ENCODE assay signal across 29 mouse cellular contexts in the genomic region with DNA sequence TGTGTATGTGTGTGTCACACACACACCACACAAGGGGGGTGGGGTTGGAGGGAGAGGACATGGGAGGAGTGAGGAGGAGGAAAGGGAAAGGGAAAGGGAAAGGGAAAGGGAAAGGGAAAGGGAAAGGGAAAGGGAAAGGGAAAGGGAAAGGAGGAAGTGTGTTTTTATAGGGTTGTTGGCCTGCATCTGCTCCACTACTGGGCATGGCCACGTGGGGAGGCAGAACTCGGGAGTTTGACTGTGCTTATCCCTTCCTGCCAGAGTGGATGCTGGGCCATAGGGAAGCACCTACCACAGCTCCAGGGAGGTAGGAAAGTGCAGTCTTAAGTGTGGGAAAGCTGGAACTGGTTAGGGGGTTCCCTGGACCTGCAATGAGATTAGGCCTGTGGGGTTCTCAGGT.
DNase-seq lines count a peak whose midpoint lies in the region; ATAC-seq and TF ChIP-seq lines count a peak whose summit lies in the region.
"Had no signal": no experiment of that assay in that cellular context is flagged by ENCODE, and none has a peak within 500 bp of the region (broad histone marks: within the 10 kb centered on the region; RNA-seq: fewer than 3 reads in every experiment).

No protein-coding gene starts in this region.

- TF ChIP-seq EP300 in ES-Bruce4 (IDR thresholded peaks at IDR 0.05; ENCODE audit: insufficient read depth, low read depth, low read length): no peak

- H3K4me2 ChIP-seq in heart, embryonic 12.5 days: no peak overlapping the region
- H3K4me2 ChIP-seq: embryonic facial prominence, embryonic 13.5 days; embryonic facial prominence, embryonic 15.5 days; forebrain, embryonic 12.5 days had no signal

- H3K4me1 ChIP-seq in ES-Bruce4 (ENCODE audit: control insufficient read depth, insufficient read depth, low read length): peaks cover 11% of the 10 kb centered on the region
- no peaks in the 10 kb centered on the region for H3K4me1 ChIP-seq in heart, embryonic 12.5 days (replicated peaks)

- no peak for TF ChIP-seq CTCF in ES-Bruce4 (IDR thresholded peaks at IDR 0.05; ENCODE audit: low read depth, low read length)

- no peak overlapping the region for H3K9ac ChIP-seq in ES-Bruce4 (ENCODE audit: low read depth, poor library complexity, severe bottlenecking)
- no peak overlapping the region for H3K9ac ChIP-seq in heart, embryonic 12.5 days
- H3K9ac ChIP-seq: embryonic facial prominence, embryonic 13.5 days; embryonic facial prominence, embryonic 15.5 days; forebrain, embryonic 12.5 days had no signal

- no peak for TF ChIP-seq POLR2A in ES-Bruce4 (IDR thresholded peaks at IDR 0.05; ENCODE audit: insufficient read depth, low read length)

- no peak overlapping the region for H3K4me3 ChIP-seq in ES-Bruce4 (ENCODE audit: low read depth, low read length)
- no peak overlapping the region for H3K4me3 ChIP-seq in heart, embryonic 12.5 days
- H3K4me3 ChIP-seq: embryonic facial prominence, embryonic 13.5 days; embryonic facial prominence, embryonic 15.5 days; erythroblast, embryonic 14.5 days; forebrain, embryonic 10.5 days; forebrain, embryonic 12.5 days had no signal

- ATAC-seq in granulocyte monocyte progenitor cell, adult 5-6 weeks (replicated peaks; ENCODE audit: poor library complexity, severe bottlenecking): peak; percentile 54
- peak; percentile 63 for ATAC-seq in megakaryocyte progenitor cell, adult 5-6 weeks (replicated peaks; ENCODE audit: poor library complexity)
- ATAC-seq in heart, embryonic 12.5 days (ENCODE audit: insufficient number of reproducible peaks, low FRiP score): no peak
- no peak for ATAC-seq in inflammation-experienced regulatory T-cells, adult 6 months
- ATAC-seq: CD4-positive, CD25-positive, alpha-beta regulatory T cell, adult 4 months; forebrain, embryonic 14.5 days; forebrain, embryonic 16.5 days; Patski had no signal

- DNase-seq in R1 (ENCODE audit: low read depth, low spot score): peak; percentile 61
- no peak for DNase-seq in right cerebral cortex, adult 18-20 months
- no peak for DNase-seq in adrenal gland, postnatal 14 days
- DNase-seq: adrenal gland, adult 2 months; adrenal gland, postnatal 10 days; adrenal gland, postnatal 36 days; B cell, adult 2 months; cerebellum, adult 11-12 months; cerebellum, adult 2 months; cerebellum, adult 9-10 months; cerebellum, postnatal 10 days; cerebellum, postnatal 25 days; embryo, embryonic 11 days had no signal

- H3K36me3 ChIP-seq in ES-Bruce4 (ENCODE audit: control insufficient read depth, insufficient read depth, low read length, poor library complexity, severe bottlenecking): no peaks in the 10 kb centered on the region
- no peaks in the 10 kb centered on the region for H3K36me3 ChIP-seq in heart, embryonic 12.5 days
- H3K36me3 ChIP-seq: embryonic facial prominence, embryonic 13.5 days; embryonic facial prominence, embryonic 15.5 days; forebrain, embryonic 10.5 days; forebrain, embryonic 12.5 days had no signal

- H3K27me3 ChIP-seq in ES-Bruce4 (ENCODE audit: control insufficient read depth, insufficient read depth, low read length, poor library complexity, severe bottlenecking): no peaks in the 10 kb centered on the region
- no peaks in the 10 kb centered on the region for H3K27me3 ChIP-seq in heart, embryonic 12.5 days (replicated peaks)
- H3K27me3 ChIP-seq: CH12.LX; embryonic facial prominence, embryonic 13.5 days; embryonic facial prominence, embryonic 15.5 days; Patski had no signal

- peaks cover 3% of the 10 kb centered on the region; the same call in 1 of the 2 replicates for H3K9me3 ChIP-seq in ES-Bruce4 (replicated peaks; ENCODE audit: control insufficient read depth, insufficient read depth, low read length, poor library complexity, severe bottlenecking)
- H3K9me3 ChIP-seq in heart, embryonic 12.5 days (replicated peaks): no peaks in the 10 kb centered on the region
- H3K9me3 ChIP-seq: embryonic facial prominence, embryonic 13.5 days; embryonic facial prominence, embryonic 15.5 days; forebrain, embryonic 10.5 days; forebrain, embryonic 12.5 days; G1E had no signal

- H3K27ac ChIP-seq in ES-Bruce4 (ENCODE audit: insufficient read depth, low read length): peak overlapping the region; percentile 77
- no peak overlapping the region for H3K27ac ChIP-seq in heart, embryonic 12.5 days (ENCODE audit: poor library complexity, severe bottlenecking)
- H3K27ac ChIP-seq: embryonic facial prominence, embryonic 13.5 days; embryonic facial prominence, embryonic 15.5 days; forebrain, embryonic 10.5 days; forebrain, embryonic 12.5 days had no signal

- 71% methylated on average over 2 of the region's 2 CpGs for WGBS in heart, embryonic 12.5 days

Comparison
In these comparisons a context has a peak if more than half of its experiments do, and no peak if none do; other contexts are left out.
1. ATAC-seq: peak in granulocyte monocyte progenitor cell, adult 5-6 weeks (single experiment) and megakaryocyte progenitor cell, adult 5-6 weeks (single experiment); none in heart, embryonic 12.5 days (single experiment) and inflammation-experienced regulatory T-cells, adult 6 months (single experiment).